Mouse (Mus musculus): ENCODE measurements around the gene Krtap11-1.

DNA sequence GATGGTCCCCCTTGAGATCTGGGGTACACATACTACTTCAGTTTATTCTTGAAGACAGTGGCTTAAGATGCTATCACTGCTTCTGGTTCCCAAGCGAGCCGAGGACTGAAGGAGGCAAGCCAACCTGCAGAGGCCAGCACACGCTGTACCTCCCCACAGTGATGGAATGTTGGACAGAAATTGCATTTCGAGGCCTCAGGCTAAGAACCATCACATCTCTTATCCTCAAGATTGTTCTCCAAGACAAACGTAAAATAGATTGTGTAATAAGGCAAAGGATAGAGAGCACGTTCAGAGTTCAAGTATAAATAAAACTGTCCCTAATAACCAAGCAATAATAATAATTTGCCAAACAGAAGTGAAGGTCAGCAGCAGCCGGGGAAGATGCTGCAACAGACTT is 2.8 kb downstream of the Krtap11-1 start:
- TF ChIP-seq HCFC1 (IDR thresholded peaks at IDR 0.05; ENCODE audit: borderline replicate concordance, insufficient read depth, low read length), result no peak
- no peak for TF ChIP-seq ZC3H11A (IDR thresholded peaks at IDR 0.05; ENCODE audit: borderline replicate concordance, low read depth, low read length)
